Mouse (Mus musculus) embryonic facial prominence, embryonic 13.5 days (tissue): Measurements from ENCODE around the gene Prpf31. TPM values are rescaled to one million over a fixed set of nuclear protein-coding genes. Genes with fewer than 3 reads are reported as not detected.
"Not testable (repeated sequence)": the region's sequence is repeated elsewhere in the genome, so short reads cannot be mapped to it uniquely, and the experiment has no call there.

Experiments
- ATAC-seq: fragments of 200-750 bp; cut with Nextera tagmentation; 2 replicates; pipeline ENCODE4 v1.8.0; 2017; ENCODE audit warnings: low read depth; ENCODE audit not compliant: insufficient number of reproducible peaks, insufficient read depth, low FRiP score, low TSS enrichment
- H3K27ac ChIP-seq: fragments of 300-500 bp; sonication (generic); 2 replicates; pipeline ENCODE4 v1.5.1; 2015; ENCODE audit warnings: moderate library complexity, mild to moderate bottlenecking, inconsistent platforms
- H3K27me3 ChIP-seq: fragments of 300-500 bp; sonication (generic); 2 replicates; pipeline ENCODE4 v1.6.1; 2015; ENCODE audit warnings: mild to moderate bottlenecking, inconsistent platforms
- H3K36me3 ChIP-seq: fragments of 300-500 bp; sonication (generic); 2 replicates; pipeline ENCODE4 v1.6.1; 2015; ENCODE audit warnings: mild to moderate bottlenecking, inconsistent platforms
- H3K4me1 ChIP-seq: fragments of 300-500 bp; sonication (generic); 2 replicates; pipeline ENCODE4 v1.6.1; 2015; ENCODE audit warnings: inconsistent platforms
- H3K4me2 ChIP-seq: fragments of 300-500 bp; sonication (generic); 2 replicates; pipeline ENCODE4 v1.6.1; 2015; ENCODE audit warnings: moderate library complexity, mild to moderate bottlenecking, inconsistent platforms
- H3K4me3 ChIP-seq: fragments of 300-500 bp; sonication (generic); 2 replicates; pipeline ENCODE4 v1.5.1; 2015; ENCODE audit warnings: mild to moderate bottlenecking, inconsistent platforms
- H3K9ac ChIP-seq: fragments of 300-500 bp; sonication (generic); 2 replicates; pipeline ENCODE4 v1.6.1; 2015; ENCODE audit warnings: mild to moderate bottlenecking, inconsistent platforms
- H3K9me3 ChIP-seq: fragments of 300-500 bp; sonication (generic); 2 replicates; pipeline ENCODE4 v1.6.1; 2016; ENCODE audit warnings: inconsistent platforms
- WGBS: fragments of 180-500 bp; shearing (Covaris S2); methylation state at CpG from one replicate; pipeline ENCODE4 v1.1.7; 2015; ENCODE audit warnings: mixed read lengths; 5-methylcytosine and 5-hydroxymethylcytosine counted together
- polyA plus RNA-seq: library from polyadenylated mRNA; unstranded; fragments of >200 nt; fragmentation: Nextera tagmentation; extraction: Ambion mirVana; gene quantifications from 2 replicates; pipeline ENCODE4 v1.2.1, GENCODE M21; 2015

The Prpf31 gene
- polyA plus RNA-seq, result 114 and 122 TPM in 2 replicates

GRCm38 (mm10) chr7:3629543-3630477 is at the start of gene Prpf31, which contains the start of gene Tfpt:
Gene Prpf31 (plus strand): TSS chr7:3629985.
Gene Tfpt (minus strand): TSS chr7:3629929.
- Histone ChIP-seq H3K9ac (peak within 1 kb of the TSS; percentile 87), H3K4me2 (peak within 1 kb of the TSS; percentile 99), H3K4me3 (peak within 1 kb of the TSS; percentile 75), H3K9me3 (no peaks in the 10 kb centered on the region), H3K27ac (peak within 1 kb of the TSS; percentile 84), H3K4me1 (peaks cover 25% of the 10 kb centered on the region), H3K36me3 (peaks cover 36% of the 10 kb centered on the region), H3K27me3 (no peaks in the 10 kb centered on the region)
- 1% methylated on average over 47 of the region's 47 CpGs for WGBS
- peak; percentile 80 for ATAC-seq

GRCm38 (mm10) chr7:3580029-3580428 is 49.8 kb upstream of the Prpf31 start:
- 73% methylated on average over 2 of the region's 2 CpGs for WGBS
- Histone ChIP-seq H3K4me3 (no peak overlapping the region), H3K9me3 (no peaks in the 10 kb centered on the region), H3K27me3 (no peaks in the 10 kb centered on the region), H3K36me3 (no peaks in the 10 kb centered on the region), H3K4me2 (no peak overlapping the region), H3K27ac (no peak overlapping the region), H3K9ac (no peak overlapping the region), H3K4me1 (no peaks in the 10 kb centered on the region)
- ATAC-seq, result no peak

DNA sequence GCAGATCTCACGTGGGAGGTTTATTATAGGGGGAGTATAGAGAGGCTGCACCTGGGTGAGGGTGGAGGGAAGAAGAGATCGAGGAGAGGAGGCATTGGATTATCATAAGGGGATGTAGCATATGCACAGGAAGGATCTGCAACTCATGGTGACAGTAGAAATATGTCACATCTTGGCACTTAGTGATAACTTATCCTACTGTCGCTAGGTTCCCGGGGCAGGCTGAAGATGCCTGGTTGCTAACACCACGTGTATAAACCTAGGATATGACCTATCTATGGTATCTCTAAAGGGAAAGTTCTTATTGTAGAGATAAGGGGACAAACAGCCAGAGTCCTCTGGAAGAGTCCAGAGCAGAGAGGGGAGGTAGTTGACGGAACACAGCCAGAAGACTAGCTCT is 44.0 kb upstream of the Prpf31 start:
- no peak for ATAC-seq
- WGBS, result 11% methylated on average over 6 of the region's 6 CpGs

DNA sequence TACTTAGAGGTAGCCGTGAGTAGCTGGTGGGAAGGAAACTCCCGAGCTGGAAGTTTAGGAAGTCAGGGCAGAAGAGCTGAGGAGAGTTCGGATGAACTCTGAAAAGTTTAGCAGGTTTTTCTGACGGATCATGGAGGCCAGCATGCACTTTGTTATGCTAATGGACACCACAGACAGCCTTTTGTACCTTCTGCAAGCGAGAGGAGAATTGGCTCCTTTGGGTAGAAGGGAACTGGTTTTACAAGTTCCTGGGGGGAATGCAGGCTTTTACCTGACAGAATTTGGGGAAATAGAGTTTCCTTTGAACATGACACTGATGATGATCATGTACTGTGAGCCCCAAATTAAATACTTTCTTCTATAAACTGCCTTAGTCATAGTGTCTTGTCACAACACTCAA is 43.5 kb upstream of the Prpf31 start:
- Histone ChIP-seq H3K9me3 (no peaks in the 10 kb centered on the region), H3K9ac (no peak overlapping the region), H3K4me1 (no peaks in the 10 kb centered on the region), H3K27me3 (no peaks in the 10 kb centered on the region), H3K4me3 (no peak overlapping the region), H3K27ac (no peak overlapping the region), H3K4me2 (no peak overlapping the region), H3K36me3 (no peaks in the 10 kb centered on the region)
- WGBS, result 4% methylated on average over 5 of the region's 5 CpGs
- no peak for ATAC-seq

More for the DNA sequence above, 44.0 kb upstream of the Prpf31 start:
- Histone ChIP-seq H3K36me3 (no peaks in the 10 kb centered on the region), H3K9me3 (no peaks in the 10 kb centered on the region), H3K4me3 (no peak overlapping the region), H3K4me2 (no peak overlapping the region), H3K27me3 (no peaks in the 10 kb centered on the region), H3K4me1 (no peaks in the 10 kb centered on the region), H3K27ac (no peak overlapping the region), H3K9ac (no peak overlapping the region)

DNA sequence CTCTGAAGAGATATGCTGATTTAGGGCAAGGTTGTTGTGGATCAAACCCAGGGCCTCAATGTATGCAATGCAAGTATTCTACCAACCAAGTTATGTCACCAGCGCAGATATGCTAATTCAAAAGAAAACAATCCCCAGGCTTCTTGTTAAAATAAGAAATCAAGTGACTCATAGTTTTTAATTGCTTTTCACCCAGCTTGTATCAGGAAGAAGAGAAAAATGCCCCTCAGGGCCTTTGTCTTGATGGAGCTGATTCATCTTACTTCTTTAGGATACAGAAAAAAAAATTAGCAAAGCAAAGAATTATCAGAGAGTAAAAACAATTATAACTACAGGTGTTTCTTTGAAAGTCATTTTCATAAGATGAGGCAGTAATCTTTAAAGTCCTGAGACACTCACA is 42.5 kb upstream of the Prpf31 start:
- Histone ChIP-seq H3K9me3 (no peaks in the 10 kb centered on the region), H3K4me3 (no peak overlapping the region), H3K9ac (no peak overlapping the region), H3K36me3 (no peaks in the 10 kb centered on the region), H3K27me3 (no peaks in the 10 kb centered on the region), H3K27ac (no peak overlapping the region), H3K4me2 (no peak overlapping the region), H3K4me1 (no peaks in the 10 kb centered on the region)
- ATAC-seq, result no peak
- WGBS, result 65% methylated on average over 1 of the region's 1 CpGs

- no peaks in the 10 kb centered on the region for H3K9me3 ChIP-seq
- WGBS, result 69% methylated on average over 3 of the region's 3 CpGs
- no peaks in the 10 kb centered on the region for H3K4me1 ChIP-seq
- no peak overlapping the region for H3K4me2 ChIP-seq
- no peak overlapping the region for H3K4me3 ChIP-seq
- no peak for ATAC-seq
- no peaks in the 10 kb centered on the region for H3K27me3 ChIP-seq
- no peaks in the 10 kb centered on the region for H3K36me3 ChIP-seq
- no peak overlapping the region for H3K27ac ChIP-seq
- no peak overlapping the region for H3K9ac ChIP-seq
Observed at GRCm38 (mm10) chr7:3590550-3590949, 39.2 kb upstream of the Prpf31 start.

GRCm38 (mm10) chr7:3591534-3591933 is 38.3 kb upstream of the Prpf31 start:
- H3K36me3 ChIP-seq, result no peaks in the 10 kb centered on the region
- WGBS, result 64% methylated on average over 1 of the region's 1 CpGs
- H3K9me3 ChIP-seq, result no peaks in the 10 kb centered on the region
- H3K4me3 ChIP-seq, result no peak overlapping the region
- ATAC-seq, result no peak
- H3K4me2 ChIP-seq, result no peak overlapping the region
- no peak overlapping the region for H3K27ac ChIP-seq
- H3K27me3 ChIP-seq, result no peaks in the 10 kb centered on the region
- no peaks in the 10 kb centered on the region for H3K4me1 ChIP-seq
- H3K9ac ChIP-seq, result no peak overlapping the region

GRCm38 (mm10) chr7:3593855-3594254 is 35.9 kb upstream of the Prpf31 start:
- Histone ChIP-seq H3K4me2 (no peak overlapping the region), H3K4me3 (no peak overlapping the region), H3K9me3 (no peaks in the 10 kb centered on the region), H3K36me3 (no peaks in the 10 kb centered on the region), H3K4me1 (no peaks in the 10 kb centered on the region), H3K27ac (no peak overlapping the region), H3K27me3 (no peaks in the 10 kb centered on the region), H3K9ac (no peak overlapping the region)
- no peak for ATAC-seq

- Histone ChIP-seq H3K4me1 (no peaks in the 10 kb centered on the region), H3K36me3 (no peaks in the 10 kb centered on the region), H3K4me2 (peak overlapping the region; percentile 22; the same call in 1 of the 2 replicates), H3K9ac (no peak overlapping the region), H3K4me3 (0 out of 2 replicates have a peak overlapping the region, but pooled peaks have one; percentile 2), H3K27me3 (no peaks in the 10 kb centered on the region), H3K9me3 (no peaks in the 10 kb centered on the region), H3K27ac (no peak overlapping the region)
- ATAC-seq, result no peak
- WGBS, result 17% methylated on average over 5 of the region's 5 CpGs
Observed at GRCm38 (mm10) chr7:3594686-3595085, 35.1 kb upstream of the Prpf31 start.

DNA sequence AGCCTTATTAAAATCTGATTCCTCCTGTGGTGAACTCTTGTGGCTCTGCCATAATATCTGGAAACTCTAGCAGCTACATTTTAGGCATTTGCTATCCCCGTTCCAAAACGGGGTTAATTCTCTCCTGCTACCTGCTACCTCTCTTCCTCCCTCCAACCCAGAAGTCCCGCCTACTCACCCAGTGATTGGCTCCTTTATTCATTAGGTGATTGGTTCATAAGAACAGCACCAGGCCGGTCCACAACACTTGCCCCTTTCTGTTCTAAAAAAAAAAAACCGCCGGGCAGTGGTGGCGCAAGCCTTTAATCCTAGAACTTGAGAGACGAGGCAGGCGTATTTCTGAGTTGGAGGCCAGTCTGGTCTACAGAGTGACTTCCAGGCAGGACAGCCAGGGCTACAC is 34.6 kb upstream of the Prpf31 start:
- no peaks in the 10 kb centered on the region for H3K4me1 ChIP-seq
- H3K27me3 ChIP-seq, result no peaks in the 10 kb centered on the region
- no peak overlapping the region for H3K9ac ChIP-seq
- ATAC-seq, result no peak
- H3K4me3 ChIP-seq, result 0 out of 2 replicates have a peak overlapping the region, but pooled peaks have one; percentile 2
- H3K27ac ChIP-seq, result no peak overlapping the region
- 15% methylated on average over 9 of the region's 9 CpGs for WGBS
- H3K9me3 ChIP-seq, result no peaks in the 10 kb centered on the region
- no peaks in the 10 kb centered on the region for H3K36me3 ChIP-seq
- H3K4me2 ChIP-seq, result peak overlapping the region; percentile 22; the same call in 1 of the 2 replicates

GRCm38 (mm10) chr7:3597755-3598154 is 32.0 kb upstream of the Prpf31 start:
- H3K4me1 ChIP-seq, H3K9ac ChIP-seq, H3K4me3 ChIP-seq, H3K9me3 ChIP-seq, ATAC-seq, H3K27me3 ChIP-seq, H3K36me3 ChIP-seq, H3K27ac ChIP-seq, H3K4me2 ChIP-seq: not testable (repeated sequence)
- WGBS, result 70% methylated on average over 1 of the region's 1 CpGs

DNA sequence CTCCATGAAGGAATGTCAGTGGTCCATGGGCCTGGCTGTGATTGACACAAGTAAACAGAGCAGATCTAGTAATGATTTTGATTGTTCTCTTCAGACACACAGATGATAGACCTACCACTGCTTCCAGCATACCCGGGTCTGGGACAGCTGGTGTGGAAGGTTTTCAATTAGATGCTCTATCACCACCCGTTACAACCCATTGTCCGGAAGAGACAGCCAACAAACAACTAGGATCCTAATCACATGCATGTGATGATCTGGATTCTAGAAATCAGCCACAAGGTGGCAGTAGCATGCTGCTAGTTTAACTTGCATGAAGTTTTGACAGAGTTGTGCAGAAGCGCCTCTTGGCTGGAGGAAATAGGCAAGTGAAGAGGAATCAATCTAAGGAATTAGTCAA is 28.7 kb upstream of the Prpf31 start:
- Histone ChIP-seq H3K9me3 (no peaks in the 10 kb centered on the region), H3K4me2 (no peak overlapping the region), H3K36me3 (no peaks in the 10 kb centered on the region), H3K4me1 (no peaks in the 10 kb centered on the region), H3K4me3 (no peak overlapping the region), H3K27ac (no peak overlapping the region), H3K27me3 (no peaks in the 10 kb centered on the region), H3K9ac (no peak overlapping the region)
- 11% methylated on average over 4 of the region's 4 CpGs for WGBS
- no peak for ATAC-seq
